ENCODE assay signal across 8 mouse cellular contexts in the genomic region with DNA sequence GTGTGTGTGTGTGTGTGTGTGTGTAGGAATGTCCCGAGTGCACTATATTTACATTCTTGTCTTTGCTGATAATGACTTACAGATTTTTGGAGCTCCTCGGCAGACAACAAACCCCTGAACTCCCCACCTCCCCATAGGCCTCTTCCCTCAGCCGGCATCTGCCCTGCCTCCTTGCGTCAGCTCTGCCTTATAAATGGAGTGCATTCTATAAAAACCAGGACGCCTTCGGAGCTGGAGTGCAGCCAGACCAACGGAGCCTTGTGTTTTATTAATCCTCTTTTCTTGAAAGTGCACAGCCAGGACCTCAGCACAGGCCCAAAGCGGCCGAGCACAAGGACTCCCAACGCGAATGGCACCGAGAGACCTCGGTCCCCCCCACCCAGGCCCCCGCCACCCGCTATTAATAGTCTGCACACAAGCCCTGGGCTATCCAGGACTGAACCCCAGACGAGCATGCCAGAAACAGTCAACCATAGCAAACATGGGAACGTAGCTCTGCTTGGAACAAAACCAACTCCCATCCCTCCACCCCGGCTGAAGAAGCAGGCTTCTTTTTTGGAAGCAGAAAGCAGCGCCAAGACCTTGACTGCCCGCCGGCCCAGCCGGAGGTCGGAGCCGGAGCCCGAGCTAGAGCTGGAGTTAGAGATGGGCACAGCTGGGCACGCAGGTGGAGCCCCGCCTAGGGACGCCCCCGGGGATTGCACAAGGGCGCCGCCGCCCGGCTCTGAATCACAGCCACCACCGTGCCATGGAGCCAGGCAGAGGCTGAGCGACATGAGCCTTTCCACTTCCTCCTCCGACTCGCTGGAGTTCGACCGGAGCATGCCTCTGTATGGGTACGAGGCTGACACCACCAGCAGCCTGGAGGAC. TPM values are rescaled to one million over a fixed set of nuclear protein-coding genes. Genes with fewer than 3 reads are reported as not detected.
DNase-seq lines count a peak whose midpoint lies in the region; ATAC-seq lines count a peak whose summit lies in the region.

No protein-coding gene starts in this region.

- H3K36me3 ChIP-seq in intestine, embryonic 16.5 days (ENCODE audit: control insufficient read depth, insufficient read depth, low read length) = no peaks in the 10 kb centered on the region
- H3K36me3 ChIP-seq in megakaryocyte, embryonic 14.5 days (replicated peaks; ENCODE audit: low read length) = no peaks in the 10 kb centered on the region

- H3K4me2 ChIP-seq in intestine, embryonic 16.5 days (ENCODE audit: low read depth, low read length) = peak overlapping the region; percentile 70

- H3K9ac ChIP-seq in intestine, embryonic 16.5 days (ENCODE audit: low read depth, low read length) = peak overlapping the region; percentile 73

- no peaks in the 10 kb centered on the region for H3K27me3 ChIP-seq in intestine, embryonic 16.5 days (replicated peaks; ENCODE audit: control insufficient read depth, insufficient read depth, low read length)
- H3K27me3 ChIP-seq in megakaryocyte, embryonic 14.5 days (replicated peaks) = peaks cover 16% of the 10 kb centered on the region

- H3K27ac ChIP-seq in intestine, embryonic 16.5 days (ENCODE audit: low read length) = peak overlapping the region; percentile 97

- H3K4me3 ChIP-seq in intestine, embryonic 16.5 days (ENCODE audit: low read length) = peak overlapping the region; percentile 50
- peak overlapping the region; percentile 82 for H3K4me3 ChIP-seq in megakaryocyte, embryonic 14.5 days (replicated peaks)

- H3K9me3 ChIP-seq in intestine, embryonic 16.5 days (ENCODE audit: control insufficient read depth, low read length) = no peaks in the 10 kb centered on the region
- H3K9me3 ChIP-seq in megakaryocyte, embryonic 14.5 days = no peaks in the 10 kb centered on the region

- peak; percentile 90 for DNase-seq in adrenal gland, postnatal 10 days
- DNase-seq in embryo, embryonic 11.5 days (ENCODE audit: low read depth, low spot score) = peak; percentile 62
- peak; percentile 80 to 88 for DNase-seq in gastrocnemius, postnatal 36 days
- peak; percentile 88 to 91 for DNase-seq in left cerebral cortex, postnatal 14 days (ENCODE audit: low spot score in 2 of 2)
- peak; percentile 92 to 93 for DNase-seq in right cerebral cortex, postnatal 10 days (ENCODE audit: low spot score in 2 of 2)
- peak; percentile 49 for DNase-seq in yolk sac, embryonic 10.5 days (ENCODE audit: low spot score)

- peaks cover 39% of the 10 kb centered on the region for H3K4me1 ChIP-seq in intestine, embryonic 16.5 days (ENCODE audit: control insufficient read depth, insufficient read depth, low read length)
- H3K4me1 ChIP-seq in megakaryocyte, embryonic 14.5 days = no peaks in the 10 kb centered on the region; the same call in 1 of the 2 replicates

- intact Hi-C loops in gastrocnemius, postnatal 36 days (cut with DNase I) = no loop called here
- intact Hi-C loops in left cerebral cortex, postnatal 14 days (cut with DNase I) = no loop called here

- WGBS in intestine, embryonic 16.5 days = 11% methylated on average over 40 of the region's 40 CpGs

- peak; percentile 83 for ATAC-seq in intestine, embryonic 16.5 days

RNA-seq across cellular contexts. Expression of gene Naa20, which starts 41.7 kb away (rescaled TPM):
- total RNA-seq in adrenal gland, postnatal 10 days (2021) = 10 to 100 TPM; 68.5 to 75.2 TPM
- total RNA-seq in gastrocnemius, postnatal 36 days (2021) = 10 to 100 TPM; 54.9 to 55.0 TPM
- 137 TPM in 2 replicates for polyA plus RNA-seq in intestine, embryonic 16.5 days (2015; fragmentation: Nextera tagmentation; extraction: Ambion mirVana)
- total RNA-seq in left cerebral cortex, postnatal 14 days (2021) = 10 to 100 TPM; 72.3 to 79.3 TPM
- polyA plus RNA-seq in megakaryocyte, embryonic 14.5 days (2012; ENCODE audit: insufficient read depth, low replicate concordance) = 15.8 and 55.3 TPM in 2 replicates

Comparison
In these comparisons a context has a peak if more than half of its experiments do, and no peak if none do; other contexts are left out.
1. Peak in every context shown above with its lines: DNase-seq, ATAC-seq, H3K4me3 ChIP-seq and H3K27ac ChIP-seq.